Mouse (Mus musculus): Measurements from ENCODE around the gene Ttn.

- TF ChIP-seq REST (IDR thresholded peaks at IDR 0.05; ENCODE audit: insufficient read depth, insufficient read length) (no peak), POLR2A (IDR thresholded peaks at IDR 0.05; ENCODE audit: insufficient read length, low read depth) (no peak), TCF12 (IDR thresholded peaks at IDR 0.05; ENCODE audit: insufficient read depth, poor library complexity, severe bottlenecking) (no peak), USF1 (IDR thresholded peaks at IDR 0.05; ENCODE audit: low read depth) (no peak), MAX (IDR thresholded peaks at IDR 0.05; ENCODE audit: low read depth) (no peak), MYOD1 (IDR thresholded peaks at IDR 0.05; ENCODE audit: control insufficient read depth in 1 of 3, insufficient read length in 2 of 3, low read depth in 2 of 3) (no peak), CEBPB (IDR thresholded peaks at IDR 0.05; ENCODE audit: insufficient read depth, poor library complexity, severe bottlenecking) (no peak)
Measured at GRCm38 (mm10) chr2:76929718-76930117, 52.6 kb downstream of the Ttn start.
